Mouse (Mus musculus) lung, postnatal 0 days (tissue): ENCODE measurements at regions not wholly inside any gene's neighbourhood (a gene's known extent, or its start where the extent isn't known, plus 50 kb on each side); places are given as distances from the start of the nearest gene placed in this dataset.

Experiments
- CTCF ChIP-seq: IDR thresholded peaks from 2 replicates; pipeline ENCODE4 v1.5.1; 2016; ENCODE audit warnings: antibody characterized with exemption, mild to moderate bottlenecking
- EP300 ChIP-seq: IDR thresholded peaks from 2 replicates; pipeline ENCODE4 v1.6.1; 2016; ENCODE audit warnings: antibody characterized with exemption, mild to moderate bottlenecking, control low read depth

DNA sequence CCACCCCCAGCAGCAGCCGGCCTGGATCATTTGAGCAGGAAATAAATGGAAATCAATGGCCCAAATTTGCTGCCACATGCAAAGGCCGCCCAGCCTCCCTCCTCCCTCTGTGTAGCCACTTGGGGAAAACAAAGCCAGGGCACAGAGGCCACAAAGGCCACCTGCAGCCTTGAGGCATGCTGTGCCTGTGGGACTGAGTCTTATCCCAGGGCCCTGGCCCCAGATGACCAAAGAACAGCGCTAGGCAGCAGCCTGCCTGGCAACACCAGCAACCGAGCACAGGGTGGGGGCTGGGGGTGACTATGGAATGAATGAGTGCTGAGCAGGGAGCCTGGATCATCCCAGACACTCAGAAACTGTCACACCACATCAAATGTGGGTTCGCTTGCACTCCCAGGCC lies 61.2 kb upstream of the Zmiz1 start:
- TF ChIP-seq CTCF (no peak), EP300 (no peak)
